Mouse (Mus musculus) forebrain, embryonic 16.5 days (tissue): Measurements from ENCODE around the gene Pcbp3. TPM values are rescaled to one million over a fixed set of nuclear protein-coding genes. Genes with fewer than 3 reads are reported as not detected.

ENCODE experiments used
- ATAC-seq: fragments of 200-750 bp; cut with Nextera tagmentation; 2 replicates; pipeline ENCODE4 v1.8.0; 2017; ENCODE audit warnings: mild to moderate bottlenecking, moderate library complexity
- H3K27ac ChIP-seq: fragments of 300-500 bp; sonication (generic); 2 replicates; pipeline ENCODE4 v1.5.1; 2014; ENCODE audit warnings: low read length, control low read depth
- H3K27me3 ChIP-seq: fragments of 300-500 bp; sonication (generic); replicated peaks from 2 replicates; pipeline ENCODE4 v1.6.1; 2014; ENCODE audit warnings: low read length; ENCODE audit not compliant: control insufficient read depth, insufficient read depth
- H3K36me3 ChIP-seq: fragments of 300-500 bp; sonication (generic); 2 replicates; pipeline ENCODE4 v1.6.1; 2014; ENCODE audit not compliant: control insufficient read depth, insufficient read depth
- H3K4me1 ChIP-seq: fragments of 300-500 bp; sonication (generic); replicated peaks from 2 replicates; pipeline ENCODE4 v1.6.1; 2014; ENCODE audit warnings: low read length; ENCODE audit not compliant: control insufficient read depth, insufficient read depth
- H3K4me2 ChIP-seq: fragments of 300-500 bp; sonication (generic); 2 replicates; pipeline ENCODE4 v1.6.1; 2014; ENCODE audit warnings: mild to moderate bottlenecking, low read length, control low read depth
- H3K4me3 ChIP-seq: fragments of 300-500 bp; sonication (generic); replicated peaks from 2 replicates; pipeline ENCODE4 v1.5.1; 2014; ENCODE audit warnings: mild to moderate bottlenecking, low read length, control low read depth
- H3K9ac ChIP-seq: fragments of 300-500 bp; sonication (generic); replicated peaks from 2 replicates; pipeline ENCODE4 v1.6.1; 2014; ENCODE audit warnings: low read depth, low read length, control low read depth
- H3K9me3 ChIP-seq: fragments of 300-500 bp; sonication (generic); 2 replicates; pipeline ENCODE4 v1.6.1; 2016; ENCODE audit warnings: low read length; ENCODE audit not compliant: control insufficient read depth
- WGBS: fragments of 180-500 bp; shearing (Covaris S2); extraction: QIAGEN DNeasy Blood & Tissue Kit; methylation state at CpG from one replicate; pipeline ENCODE4 v1.1.7; 2014; 5-methylcytosine and 5-hydroxymethylcytosine counted together
- polyA plus RNA-seq: library from polyadenylated mRNA; unstranded; fragments of >200 nt; fragmentation: Nextera tagmentation; extraction: Ambion mirVana; gene quantifications from 2 replicates; pipeline ENCODE4 v1.2.1, GENCODE M21; 2015

Gene Pcbp3
- polyA plus RNA-seq: 58.9 and 64.2 TPM in 2 replicates

GRCm38 (mm10) chr10:76961790-76962489 is at the start of gene Pcbp3:
Gene Pcbp3, minus strand, starts transcription at chr10:76961887.
- Histone ChIP-seq H3K4me3 (peak within 1 kb of the TSS; percentile 78), H3K36me3 (no peaks in the 10 kb centered on the region), H3K9me3 (no peaks in the 10 kb centered on the region), H3K27ac (peak within 1 kb of the TSS; percentile 62), H3K4me1 (peaks cover 22% of the 10 kb centered on the region), H3K9ac (peak within 1 kb of the TSS; percentile 87), H3K4me2 (peak within 1 kb of the TSS; percentile 96), H3K27me3 (no peaks in the 10 kb centered on the region)
- ATAC-seq: peak; percentile 97
- WGBS: 2% methylated on average over 51 of the region's 62 CpGs

- H3K27ac ChIP-seq: no peak overlapping the region
- no peaks in the 10 kb centered on the region for H3K36me3 ChIP-seq
- H3K9ac ChIP-seq: no peak overlapping the region
- no peak overlapping the region for H3K4me3 ChIP-seq
- ATAC-seq: 0 out of 2 replicates have a peak, but pooled peaks have one; percentile 10
- WGBS: 68% methylated on average over 3 of the region's 3 CpGs
- H3K9me3 ChIP-seq: no peaks in the 10 kb centered on the region
- H3K27me3 ChIP-seq: no peaks in the 10 kb centered on the region
- H3K4me1 ChIP-seq: peaks cover 8% of the 10 kb centered on the region
- H3K4me2 ChIP-seq: no peak overlapping the region
These were observed 47.0 kb upstream of the Pcbp3 start for GRCm38 (mm10) chr10:77008698-77009097.

DNA sequence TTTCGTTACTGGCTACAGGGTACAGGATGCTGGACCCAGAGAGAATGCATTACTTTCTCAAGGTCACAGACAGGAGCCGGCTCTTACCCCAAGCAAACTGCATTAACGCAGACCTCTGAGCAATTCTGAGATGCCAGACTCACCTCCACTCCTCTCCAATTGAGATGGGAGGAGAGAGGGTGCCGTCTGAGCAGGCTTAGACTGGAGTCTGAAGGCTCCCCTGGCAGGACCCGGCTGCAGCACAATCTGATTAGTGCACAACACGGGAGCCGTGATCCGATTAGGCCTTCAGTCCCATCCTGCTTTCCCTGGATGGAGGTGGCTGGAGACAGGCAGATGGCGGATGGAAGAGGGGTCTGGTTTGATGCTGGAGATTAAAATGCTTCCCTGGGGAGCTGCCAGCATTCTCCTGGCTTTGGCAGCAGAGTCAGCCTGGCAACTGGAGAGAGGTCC is 46.4 kb upstream of the Pcbp3 start:
- Histone ChIP-seq H3K9ac (no peak overlapping the region), H3K9me3 (no peaks in the 10 kb centered on the region), H3K4me1 (peaks cover 8% of the 10 kb centered on the region), H3K27me3 (no peaks in the 10 kb centered on the region), H3K27ac (peak overlapping the region; percentile 13), H3K4me2 (no peak overlapping the region), H3K36me3 (no peaks in the 10 kb centered on the region), H3K4me3 (no peak overlapping the region)
- 18% methylated on average over 9 of the region's 9 CpGs for WGBS
- peak; percentile 63; the same call in 1 of the 2 replicates for ATAC-seq

GRCm38 (mm10) chr10:77007433-77008108 is 45.9 kb upstream of the Pcbp3 start:
- Histone ChIP-seq H3K27me3 (no peaks in the 10 kb centered on the region), H3K36me3 (no peaks in the 10 kb centered on the region)

GRCm38 (mm10) chr10:77004936-77005335 is 43.2 kb upstream of the Pcbp3 start:
- no peak for ATAC-seq
- 37% methylated on average over 7 of the region's 7 CpGs for WGBS
- Histone ChIP-seq H3K9me3 (no peaks in the 10 kb centered on the region), H3K9ac (no peak overlapping the region), H3K4me3 (no peak overlapping the region), H3K4me2 (no peak overlapping the region), H3K27ac (no peak overlapping the region), H3K4me1 (peaks cover 8% of the 10 kb centered on the region), H3K27me3 (no peaks in the 10 kb centered on the region), H3K36me3 (no peaks in the 10 kb centered on the region)

More at GRCm38 (mm10) chr10:77007433-77008108, 45.9 kb upstream of the Pcbp3 start:
- peak overlapping the region; percentile 13 for H3K27ac ChIP-seq
- no peak overlapping the region for H3K4me3 ChIP-seq
- no peaks in the 10 kb centered on the region for H3K9me3 ChIP-seq
- H3K4me2 ChIP-seq: no peak overlapping the region
- H3K4me1 ChIP-seq: peaks cover 8% of the 10 kb centered on the region
- no peak overlapping the region for H3K9ac ChIP-seq
- 44% methylated on average over 8 of the region's 8 CpGs for WGBS
- ATAC-seq: no peak

DNA sequence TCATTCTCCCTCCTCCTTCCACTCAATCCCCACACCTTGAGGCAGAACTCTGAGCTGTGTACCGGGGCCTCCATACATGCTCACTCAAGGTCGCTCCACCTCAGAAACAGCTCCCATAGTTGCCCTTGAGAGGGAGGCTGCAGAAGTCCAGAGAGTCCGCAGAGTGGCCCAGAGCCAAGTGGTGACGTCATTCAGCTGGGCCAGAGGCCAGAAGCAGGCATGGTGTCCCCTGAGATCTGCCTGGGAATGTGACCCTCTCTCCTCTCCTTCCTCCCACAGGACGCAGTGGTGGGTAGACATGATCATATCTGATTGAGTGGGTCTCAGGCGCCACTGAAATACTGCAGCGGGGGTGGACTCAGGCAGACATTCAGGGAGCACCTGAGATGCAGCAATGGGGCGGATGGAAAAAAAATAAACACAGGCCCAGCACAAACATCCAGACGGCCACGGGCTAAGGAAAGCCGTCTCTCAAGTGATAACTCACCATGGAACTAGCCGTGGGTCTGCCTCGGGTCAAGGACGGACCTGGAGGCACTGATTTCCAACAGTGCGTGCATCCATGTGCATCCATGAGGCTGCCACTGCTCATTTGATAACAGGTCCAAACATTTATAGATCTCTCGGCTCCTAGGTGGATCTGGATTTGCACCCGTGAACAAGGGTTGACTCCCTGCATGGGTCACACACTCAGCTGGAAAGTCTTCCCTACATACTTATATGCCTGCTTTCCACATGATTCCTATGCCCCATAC is 36.2 kb upstream of the Pcbp3 start:
- no peak for ATAC-seq

DNA sequence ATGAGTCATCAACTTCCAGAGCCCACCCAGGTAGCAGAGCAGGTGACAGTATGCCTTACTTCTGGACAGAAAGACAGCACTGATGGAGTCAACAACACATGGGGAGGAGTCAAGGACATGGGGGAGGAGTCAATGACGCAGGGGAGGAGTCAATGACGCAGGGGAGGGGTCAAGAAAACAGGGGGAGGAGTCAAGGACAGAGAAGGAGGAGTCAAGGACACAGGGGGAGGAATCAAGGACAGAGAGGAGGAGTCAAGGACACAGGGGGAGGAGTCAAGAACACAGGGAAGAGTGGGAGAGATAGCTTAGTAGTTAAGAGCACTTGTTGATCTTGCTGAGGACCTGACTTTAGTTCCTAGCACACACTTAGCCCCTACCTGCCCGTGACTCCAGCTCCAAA is 30.8 kb upstream of the Pcbp3 start:
- Histone ChIP-seq H3K36me3 (no peaks in the 10 kb centered on the region), H3K27me3 (no peaks in the 10 kb centered on the region), H3K4me3 (no peak overlapping the region), H3K4me2 (no peak overlapping the region), H3K27ac (no peak overlapping the region), H3K9me3 (no peaks in the 10 kb centered on the region), H3K9ac (no peak overlapping the region), H3K4me1 (no peaks in the 10 kb centered on the region)
- ATAC-seq: no peak
- 58% methylated on average over 3 of the region's 3 CpGs for WGBS

More for the DNA sequence above, 36.2 kb upstream of the Pcbp3 start:
- WGBS: 76% methylated on average over 17 of the region's 17 CpGs
- H3K4me1 ChIP-seq: peaks cover 2% of the 10 kb centered on the region; the same call in 1 of the 2 replicates
- H3K4me2 ChIP-seq: no peak overlapping the region
- H3K27ac ChIP-seq: no peak overlapping the region
- no peaks in the 10 kb centered on the region for H3K36me3 ChIP-seq
- H3K27me3 ChIP-seq: no peaks in the 10 kb centered on the region
- no peaks in the 10 kb centered on the region for H3K9me3 ChIP-seq
- H3K4me3 ChIP-seq: no peak overlapping the region
- H3K9ac ChIP-seq: no peak overlapping the region

- 94% methylated on average over 5 of the region's 5 CpGs for WGBS
- no peak for ATAC-seq
- H3K4me3 ChIP-seq: no peak overlapping the region
These were observed 26.9 kb upstream of the Pcbp3 start for GRCm38 (mm10) chr10:76988586-76988985.

GRCm38 (mm10) chr10:76978042-76978441 is 16.4 kb upstream of the Pcbp3 start:
- Histone ChIP-seq H3K27me3 (no peaks in the 10 kb centered on the region), H3K4me3 (no peak overlapping the region), H3K36me3 (no peaks in the 10 kb centered on the region), H3K4me2 (no peak overlapping the region), H3K9me3 (peaks cover 6% of the 10 kb centered on the region; the same call in 1 of the 2 replicates), H3K4me1 (peaks cover 7% of the 10 kb centered on the region), H3K9ac (no peak overlapping the region), H3K27ac (no peak overlapping the region)
- WGBS: 58% methylated on average over 2 of the region's 2 CpGs
- ATAC-seq: no peak

More at GRCm38 (mm10) chr10:76988586-76988985, 26.9 kb upstream of the Pcbp3 start:
- no peaks in the 10 kb centered on the region for H3K9me3 ChIP-seq
- no peaks in the 10 kb centered on the region for H3K27me3 ChIP-seq
- no peak overlapping the region for H3K9ac ChIP-seq
- no peaks in the 10 kb centered on the region for H3K36me3 ChIP-seq
- no peaks in the 10 kb centered on the region for H3K4me1 ChIP-seq
- H3K27ac ChIP-seq: no peak overlapping the region
- H3K4me2 ChIP-seq: no peak overlapping the region
